In the genomic region with DNA sequence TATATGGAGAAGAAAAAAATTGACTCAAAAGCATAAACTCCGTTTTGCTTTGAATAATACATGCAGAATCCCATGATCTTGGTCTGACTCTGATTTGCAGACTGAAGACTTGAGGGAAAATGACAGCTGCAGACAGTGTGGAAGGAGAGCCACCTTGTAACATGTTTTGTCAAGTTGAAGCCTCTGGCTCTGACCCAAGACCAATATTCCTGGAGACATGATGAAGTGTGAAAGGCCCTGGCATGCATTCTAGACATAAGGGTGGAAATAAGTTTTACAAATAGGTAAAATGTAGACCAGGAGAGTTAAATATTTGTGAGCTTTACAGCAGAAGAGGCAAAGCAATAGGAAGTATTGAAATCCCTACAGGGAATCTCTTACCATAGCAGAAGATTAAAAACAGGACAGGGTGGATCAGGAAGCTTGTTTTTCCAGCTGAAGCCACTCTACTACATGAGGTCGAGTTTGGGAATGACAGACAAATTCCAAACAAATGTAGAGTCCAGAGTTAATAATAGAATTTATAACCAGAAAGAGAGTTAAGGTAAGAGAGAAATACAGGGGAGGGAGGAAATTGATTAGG, we compare ENCODE assay signal across 28 mouse cellular contexts.
DNase-seq lines count a peak whose midpoint lies in the region; ATAC-seq lines count a peak whose summit lies in the region.
"Had no signal": no experiment of that assay in that cellular context is flagged by ENCODE, and none has a peak within 500 bp of the region (broad histone marks: within the 10 kb centered on the region; RNA-seq: fewer than 3 reads in every experiment).

No protein-coding gene starts in this region.

- DNase-seq in embryo, embryonic 11 days = peak; percentile 16
- DNase-seq in embryo, embryonic 9.5 days (ENCODE audit: extremely low spot score) = no peak
- no peak for DNase-seq in limb, embryonic 10.5 days (ENCODE audit: low spot score)
- DNase-seq in brain, adult 2 months (ENCODE audit: low read depth, low spot score) = peak; percentile 2
- no peak for DNase-seq in layer of hippocampus, postnatal 25 days (ENCODE audit: extremely low spot score in 1 of 2, low spot score in 1 of 2)
- DNase-seq: adrenal gland, postnatal 14 days; cerebellum, adult 2 months; cerebellum, postnatal 25 days; gastrocnemius, adult 2 months; gastrocnemius, postnatal 36 days; heart, adult 18-20 months; heart, postnatal 4 days; kidney, adult 18-20 months; kidney, postnatal 36 days; layer of hippocampus, postnatal 36 days; liver, postnatal 0 days; lung, postnatal 36 days; right cerebral cortex, postnatal 14 days had no signal

- H3K9me3 ChIP-seq in limb, embryonic 12.5 days = no peaks in the 10 kb centered on the region
- no peaks in the 10 kb centered on the region for H3K9me3 ChIP-seq in limb, embryonic 10.5 days (replicated peaks)
- H3K9me3 ChIP-seq in limb, embryonic 13.5 days = no peaks in the 10 kb centered on the region
- H3K9me3 ChIP-seq: hindbrain, embryonic 13.5 days; kidney, embryonic 15.5 days; liver, embryonic 12.5 days; midbrain, embryonic 13.5 days; neural tube, embryonic 13.5 days had no signal

- H3K36me3 ChIP-seq in limb, embryonic 12.5 days = no peaks in the 10 kb centered on the region
- no peaks in the 10 kb centered on the region for H3K36me3 ChIP-seq in limb, embryonic 10.5 days
- H3K36me3 ChIP-seq in limb, embryonic 13.5 days = no peaks in the 10 kb centered on the region
- H3K36me3 ChIP-seq: hindbrain, embryonic 13.5 days; kidney, embryonic 15.5 days; liver, embryonic 12.5 days; midbrain, embryonic 13.5 days; neural tube, embryonic 13.5 days had no signal

- WGBS in limb, embryonic 12.5 days = 51% methylated on average over 2 of the region's 2 CpGs
- WGBS in limb, embryonic 10.5 days = 72% methylated on average over 2 of the region's 2 CpGs
- 32% methylated on average over 2 of the region's 2 CpGs for WGBS in limb, embryonic 13.5 days

- H3K4me3 ChIP-seq in limb, embryonic 12.5 days (replicated peaks) = no peak overlapping the region
- no peak overlapping the region for H3K4me3 ChIP-seq in limb, embryonic 10.5 days
- H3K4me3 ChIP-seq in limb, embryonic 13.5 days = no peak overlapping the region
- H3K4me3 ChIP-seq: gastrocnemius, adult 2 months; hindbrain, embryonic 13.5 days; kidney, embryonic 15.5 days; liver, embryonic 12.5 days; midbrain, embryonic 13.5 days; neural tube, embryonic 13.5 days had no signal

- H3K4me2 ChIP-seq in limb, embryonic 12.5 days = no peak overlapping the region
- no peak overlapping the region for H3K4me2 ChIP-seq in limb, embryonic 13.5 days (replicated peaks)
- H3K4me2 ChIP-seq: heart, embryonic 11.5 days; hindbrain, embryonic 13.5 days; kidney, embryonic 15.5 days; liver, embryonic 12.5 days; midbrain, embryonic 13.5 days; neural tube, embryonic 13.5 days had no signal

- no peak overlapping the region for H3K27ac ChIP-seq in limb, embryonic 12.5 days
- no peak overlapping the region for H3K27ac ChIP-seq in limb, embryonic 10.5 days
- H3K27ac ChIP-seq in limb, embryonic 13.5 days = no peak overlapping the region
- H3K27ac ChIP-seq: gastrocnemius, adult 2 months; hindbrain, embryonic 13.5 days; kidney, embryonic 15.5 days; liver, embryonic 12.5 days; midbrain, embryonic 13.5 days; neural tube, embryonic 13.5 days had no signal

- H3K4me1 ChIP-seq in limb, embryonic 12.5 days (replicated peaks) = no peaks in the 10 kb centered on the region
- H3K4me1 ChIP-seq in limb, embryonic 10.5 days = no peaks in the 10 kb centered on the region
- H3K4me1 ChIP-seq in limb, embryonic 13.5 days = 0 out of 2 replicates have a peak, but pooled peaks cover 3% of the 10 kb centered on the region
- H3K4me1 ChIP-seq: hindbrain, embryonic 13.5 days; kidney, embryonic 15.5 days; liver, embryonic 12.5 days; midbrain, embryonic 13.5 days; neural tube, embryonic 13.5 days had no signal

- 0 out of 2 replicates have a peak, but pooled peaks have one; percentile 52 for ATAC-seq in limb, embryonic 12.5 days (ENCODE audit: insufficient number of reproducible peaks, insufficient read depth, low FRiP score, low TSS enrichment, low read depth)
- ATAC-seq in limb, embryonic 13.5 days (ENCODE audit: low FRiP score, low read depth) = peak; percentile 83
- ATAC-seq: forebrain, embryonic 16.5 days; inflammation-experienced regulatory T-cells, adult 6 months; liver, embryonic 12.5 days; liver, postnatal 0 days; midbrain, embryonic 13.5 days had no signal

- no peaks in the 10 kb centered on the region for H3K27me3 ChIP-seq in limb, embryonic 12.5 days
- no peaks in the 10 kb centered on the region for H3K27me3 ChIP-seq in limb, embryonic 10.5 days (ENCODE audit: low read depth, poor library complexity, severe bottlenecking)
- no peaks in the 10 kb centered on the region for H3K27me3 ChIP-seq in limb, embryonic 13.5 days
- H3K27me3 ChIP-seq: hindbrain, embryonic 13.5 days; kidney, embryonic 15.5 days; liver, embryonic 12.5 days; midbrain, embryonic 13.5 days; neural tube, embryonic 13.5 days had no signal

- H3K9ac ChIP-seq in limb, embryonic 12.5 days (replicated peaks) = no peak overlapping the region
- H3K9ac ChIP-seq in limb, embryonic 13.5 days = no peak overlapping the region
- H3K9ac ChIP-seq: hindbrain, embryonic 13.5 days; kidney, embryonic 15.5 days; liver, embryonic 12.5 days; liver, postnatal 0 days; midbrain, embryonic 13.5 days; neural tube, embryonic 13.5 days had no signal

Comparison
In these comparisons a context has a peak if more than half of its experiments do, and no peak if none do; other contexts are left out.
1. DNase-seq: peak in embryo, embryonic 11 days (single experiment) and brain, adult 2 months (single experiment); none in embryo, embryonic 9.5 days (single experiment), limb, embryonic 10.5 days (single experiment) and layer of hippocampus, postnatal 25 days (0 of 2).